Mouse (Mus musculus): ENCODE data around the gene Eml2.

DNA sequence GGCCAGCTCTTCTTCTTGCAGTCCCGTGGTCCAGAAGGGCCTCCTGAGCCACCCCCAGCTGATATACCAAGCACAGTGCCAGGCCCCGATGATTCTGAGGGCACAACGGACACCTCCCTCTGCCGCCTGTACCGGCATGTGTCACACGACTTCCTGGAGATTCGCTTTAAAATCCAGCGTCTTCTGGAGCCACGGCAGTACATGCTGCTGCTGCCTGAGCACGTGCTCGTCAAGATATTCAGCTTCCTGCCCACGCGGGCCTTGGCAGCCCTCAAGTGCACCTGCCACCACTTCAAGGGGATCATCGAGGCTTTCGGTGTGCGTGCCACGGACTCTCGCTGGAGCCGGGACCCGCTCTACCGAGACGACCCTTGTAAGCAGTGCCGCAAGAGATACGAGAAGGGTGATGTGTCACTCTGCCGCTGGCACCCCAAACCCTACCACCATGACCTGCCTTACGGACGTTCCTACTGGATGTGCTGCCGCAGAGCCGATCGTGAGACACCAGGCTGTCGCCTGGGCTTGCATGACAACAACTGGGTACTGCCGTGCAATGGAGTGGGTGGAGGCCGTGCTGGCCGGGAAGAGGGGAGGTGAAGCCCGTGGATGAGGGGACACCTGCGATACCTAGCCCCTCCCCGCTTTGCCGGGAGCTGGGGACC lies 39.4 kb upstream of the Eml2 start:
- TF ChIP-seq TAL1 (IDR thresholded peaks at IDR 0.05; ENCODE audit: low read length) (no peak), GATA1 (IDR thresholded peaks at IDR 0.05; ENCODE audit: low read length) (no peak)
